ENCODE assay signal across 9 mouse cellular contexts in genomic region chr9:85410643-85411296, GRCm38 (mm10).
DNase-seq lines count a peak whose midpoint lies in the region; ATAC-seq and TF ChIP-seq lines count a peak whose summit lies in the region.
"Had no signal": no experiment of that assay in that cellular context is flagged by ENCODE, and none has a peak within 500 bp of the region (broad histone marks: within the 10 kb centered on the region; RNA-seq: fewer than 3 reads in every experiment).

No protein-coding gene starts in this region.

- H3K4me2 ChIP-seq in forebrain, embryonic 11.5 days (ENCODE audit: low read depth, low read length, severe bottlenecking): no peak overlapping the region
- no peak overlapping the region for H3K4me2 ChIP-seq in hindbrain, embryonic 15.5 days
- H3K4me2 ChIP-seq in midbrain, embryonic 16.5 days (ENCODE audit: low read length): no peak overlapping the region

- no peak overlapping the region for H3K27ac ChIP-seq in forebrain, embryonic 11.5 days (ENCODE audit: low read depth, low read length)
- H3K27ac ChIP-seq in forebrain, embryonic 10.5 days: no peak overlapping the region
- no peak overlapping the region for H3K27ac ChIP-seq in MEL (ENCODE audit: control insufficient read depth, low read depth, low read length)
- no peak overlapping the region for H3K27ac ChIP-seq in hindbrain, embryonic 15.5 days (replicated peaks)
- H3K27ac ChIP-seq in midbrain, embryonic 16.5 days (ENCODE audit: low read length): no peak overlapping the region
- H3K27ac ChIP-seq: kidney, postnatal 0 days had no signal

- no peaks in the 10 kb centered on the region for H3K27me3 ChIP-seq in forebrain, embryonic 11.5 days (ENCODE audit: control insufficient read depth, insufficient read depth, low read length)
- H3K27me3 ChIP-seq in forebrain, embryonic 10.5 days (ENCODE audit: poor library complexity, severe bottlenecking): no peaks in the 10 kb centered on the region
- no peaks in the 10 kb centered on the region for H3K27me3 ChIP-seq in MEL (ENCODE audit: control insufficient read depth in 1 of 2, insufficient read depth in 2 of 2, low read length in 2 of 2)
- no peaks in the 10 kb centered on the region for H3K27me3 ChIP-seq in hindbrain, embryonic 15.5 days
- H3K27me3 ChIP-seq in midbrain, embryonic 16.5 days (ENCODE audit: control insufficient read depth, insufficient read depth, low read depth, low read length): no peaks in the 10 kb centered on the region

- TF ChIP-seq POLR2A in MEL (IDR thresholded peaks at IDR 0.05; ENCODE audit: control insufficient read depth in 1 of 2, insufficient read depth in 1 of 2, low read depth in 1 of 2, low read length in 2 of 2, poor library complexity in 1 of 2): no peak

- 71% methylated on average over 11 of the region's 11 CpGs for WGBS in forebrain, embryonic 11.5 days
- 72% methylated on average over 11 of the region's 11 CpGs for WGBS in forebrain, embryonic 10.5 days
- 46% methylated on average over 11 of the region's 11 CpGs for WGBS in hindbrain, embryonic 15.5 days
- WGBS in midbrain, embryonic 16.5 days: 54% methylated on average over 11 of the region's 11 CpGs

- H3K4me3 ChIP-seq in forebrain, embryonic 11.5 days (ENCODE audit: low read depth, low read length): no peak overlapping the region
- no peak overlapping the region for H3K4me3 ChIP-seq in forebrain, embryonic 10.5 days
- H3K4me3 ChIP-seq in MEL (ENCODE audit: control insufficient read depth in 1 of 2, insufficient read depth in 1 of 2, low read depth in 2 of 2, low read length in 2 of 2): peak overlapping the region; percentile 7 to 46; a peak in 3 of 4 replicates
- H3K4me3 ChIP-seq in hindbrain, embryonic 15.5 days: no peak overlapping the region
- H3K4me3 ChIP-seq in midbrain, embryonic 16.5 days (ENCODE audit: low read depth, low read length): no peak overlapping the region

- H3K9me3 ChIP-seq in forebrain, embryonic 11.5 days (ENCODE audit: control insufficient read depth, low read length): no peaks in the 10 kb centered on the region
- no peaks in the 10 kb centered on the region for H3K9me3 ChIP-seq in forebrain, embryonic 10.5 days
- H3K9me3 ChIP-seq in MEL (replicated peaks; ENCODE audit: insufficient read depth, low read length): no peaks in the 10 kb centered on the region
- no peaks in the 10 kb centered on the region for H3K9me3 ChIP-seq in hindbrain, embryonic 15.5 days
- no peaks in the 10 kb centered on the region for H3K9me3 ChIP-seq in midbrain, embryonic 16.5 days (replicated peaks; ENCODE audit: control insufficient read depth, low read length, poor library complexity, severe bottlenecking)

- H3K4me1 ChIP-seq in forebrain, embryonic 11.5 days (replicated peaks; ENCODE audit: control insufficient read depth, insufficient read depth, low read length): no peaks in the 10 kb centered on the region
- no peaks in the 10 kb centered on the region for H3K4me1 ChIP-seq in forebrain, embryonic 10.5 days
- H3K4me1 ChIP-seq in MEL (ENCODE audit: control insufficient read depth in 1 of 2, insufficient read depth in 2 of 2, low read length in 2 of 2): peaks cover 0 to 4% of the 10 kb centered on the region in 2 experiments; a peak in 2 of 4 replicates
- H3K4me1 ChIP-seq in hindbrain, embryonic 15.5 days (replicated peaks): 0 out of 2 replicates have a peak, but pooled peaks cover 8% of the 10 kb centered on the region
- H3K4me1 ChIP-seq in midbrain, embryonic 16.5 days (ENCODE audit: control insufficient read depth, insufficient read depth, low read length): peaks cover 3% of the 10 kb centered on the region; the same call in 1 of the 2 replicates

- ATAC-seq in forebrain, embryonic 11.5 days (replicated peaks; ENCODE audit: low FRiP score): no peak
- peak; percentile 96 for ATAC-seq in common myeloid progenitor, adult 5-6 weeks (replicated peaks; ENCODE audit: low read depth, poor library complexity, severe bottlenecking)
- peak; percentile 61; the same call in 1 of the 2 replicates for ATAC-seq in hindbrain, embryonic 15.5 days (ENCODE audit: low FRiP score, low read depth)
- peak; percentile 77 for ATAC-seq in midbrain, embryonic 16.5 days
- no peak for ATAC-seq in monocyte, adult 5-6 weeks (replicated peaks; ENCODE audit: insufficient number of reproducible peaks, low FRiP score, low TSS enrichment, poor library complexity, severe bottlenecking)

- H3K9ac ChIP-seq in forebrain, embryonic 11.5 days (ENCODE audit: low read length): no peak overlapping the region
- no peak overlapping the region for H3K9ac ChIP-seq in MEL (ENCODE audit: control insufficient read depth, low read depth, low read length, poor library complexity, severe bottlenecking)
- no peak overlapping the region for H3K9ac ChIP-seq in hindbrain, embryonic 15.5 days
- no peak overlapping the region for H3K9ac ChIP-seq in midbrain, embryonic 16.5 days (ENCODE audit: low read depth, low read length)

- DNase-seq in forebrain, embryonic 11.5 days (ENCODE audit: low spot score): peak; percentile 50
- no peak for DNase-seq in forebrain, embryonic 10.5 days (ENCODE audit: extremely low spot score, low spot score)
- DNase-seq in MEL (ENCODE audit: low read depth, low spot score): peak; percentile 65
- DNase-seq in left cerebral cortex, adult 9 months (ENCODE audit: low spot score in 2 of 2): peak; percentile 63 to 75

- no peak for TF ChIP-seq CTCF in MEL (IDR thresholded peaks at IDR 0.05 in 2 of 3, conservative IDR thresholded peaks at IDR 0.05 in 1 of 3; ENCODE audit: control insufficient read depth in 1 of 3, insufficient read depth in 1 of 3, low read depth in 2 of 3, low read length in 3 of 3, poor library complexity in 1 of 3, severe bottlenecking in 1 of 3)

- TF ChIP-seq EP300 in MEL (IDR thresholded peaks at IDR 0.05; ENCODE audit: low read depth in 1 of 2, low read length in 2 of 2): peak in 1 of 2 experiments; percentile 5; a peak in 1 of 4 replicates

- H3K79me2 ChIP-seq in MEL (ENCODE audit: control insufficient read depth, insufficient read depth, low read length, poor library complexity): no peaks in the 10 kb centered on the region

- no peak for TF ChIP-seq RAD21 in MEL (IDR thresholded peaks at IDR 0.05; ENCODE audit: low read depth, low read length)

- no peaks in the 10 kb centered on the region for H3K36me3 ChIP-seq in forebrain, embryonic 11.5 days (ENCODE audit: control insufficient read depth, insufficient read depth, low read length)
- H3K36me3 ChIP-seq in forebrain, embryonic 10.5 days (replicated peaks): no peaks in the 10 kb centered on the region
- H3K36me3 ChIP-seq in MEL (ENCODE audit: control insufficient read depth in 1 of 2, insufficient read depth in 2 of 2, low read length in 2 of 2): peaks cover 0 to 2% of the 10 kb centered on the region in 2 experiments; a peak in 1 of 4 replicates
- no peaks in the 10 kb centered on the region for H3K36me3 ChIP-seq in hindbrain, embryonic 15.5 days
- no peaks in the 10 kb centered on the region for H3K36me3 ChIP-seq in midbrain, embryonic 16.5 days (ENCODE audit: control insufficient read depth, insufficient read depth, low read length)

TF ChIP-seq in MEL, 35 proteins besides CTCF, POLR2A, EP300 and RAD21:
- no peak for TF ChIP-seq ELF1 (IDR thresholded peaks at IDR 0.05; ENCODE audit: low read depth, low read length)
- no peak for TF ChIP-seq JUND (IDR thresholded peaks at IDR 0.05; ENCODE audit: low read depth, low read length)
- no peak for TF ChIP-seq ZMIZ1 (IDR thresholded peaks at IDR 0.05; ENCODE audit: low read depth, low read length)
- TF ChIP-seq TAL1 (IDR thresholded peaks at IDR 0.05; ENCODE audit: low read length): no peak
- no peak for TF ChIP-seq TBP (IDR thresholded peaks at IDR 0.05; ENCODE audit: low read depth, low read length)
- 0 out of 2 replicates have a peak, but pooled peaks have one; percentile 17 for TF ChIP-seq MEF2A (IDR thresholded peaks at IDR 0.05; ENCODE audit: extremely low read depth, insufficient replicate concordance, low read depth, low read length, poor library complexity, severe bottlenecking)
- TF ChIP-seq BHLHE40 (IDR thresholded peaks at IDR 0.05; ENCODE audit: borderline replicate concordance, low read depth, low read length): peak; percentile 75; the same call in 1 of the 2 replicates
- 0 out of 2 replicates have a peak, but pooled peaks have one; percentile 24 for TF ChIP-seq TCF12 (IDR thresholded peaks at IDR 0.05; ENCODE audit: low read depth, low read length)
- no peak for TF ChIP-seq RCOR1 (IDR thresholded peaks at IDR 0.05; ENCODE audit: low read depth, low read length)
- 0 out of 2 replicates have a peak, but pooled peaks have one; percentile 23 for TF ChIP-seq ETS1 (IDR thresholded peaks at IDR 0.05; ENCODE audit: low read depth, low read length)

Comparison
In these comparisons a context has a peak if more than half of its experiments do, and no peak if none do; other contexts are left out.
1. ATAC-seq: peak in common myeloid progenitor, adult 5-6 weeks (single experiment), hindbrain, embryonic 15.5 days (single experiment) and midbrain, embryonic 16.5 days (single experiment); none in forebrain, embryonic 11.5 days (single experiment) and monocyte, adult 5-6 weeks (single experiment).
2. H3K4me3 ChIP-seq: peak in MEL (2 of 2); none in forebrain, embryonic 11.5 days (single experiment), forebrain, embryonic 10.5 days (single experiment), hindbrain, embryonic 15.5 days (single experiment) and midbrain, embryonic 16.5 days (single experiment).